Mouse (Mus musculus) natural killer cell, adult 2 months (primary cell): Measurements from ENCODE around the gene Rgs13.
"Not testable (repeated sequence)": the region's sequence is repeated elsewhere in the genome, so short reads cannot be mapped to it uniquely, and the experiment has no call there.

Experiments
- DNase-seq, 2 experiments: peaks; one replicate each; pipeline ENCODE4 v3.0.0; 2022; ENCODE audit warnings: low spot score in 2 of 2

Rgs13 gene

DNA sequence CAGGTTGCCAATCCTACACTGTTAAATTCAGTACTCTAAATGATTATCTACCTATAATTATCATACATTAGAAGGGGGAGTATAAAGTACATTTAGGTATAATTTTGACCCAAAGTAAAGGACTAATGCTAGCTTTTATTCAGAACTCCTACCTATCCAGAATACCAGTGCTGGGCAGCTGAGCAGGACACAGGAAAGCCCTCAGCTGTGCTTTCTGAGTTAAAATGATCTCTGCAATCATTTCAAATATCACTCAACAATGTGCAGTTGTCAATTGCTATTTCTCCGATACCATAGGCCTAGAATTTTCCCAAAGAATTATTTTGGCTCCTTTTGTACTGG lies 25.0 kb downstream of the Rgs13 start:
- no peak for DNase-seq

DNA sequence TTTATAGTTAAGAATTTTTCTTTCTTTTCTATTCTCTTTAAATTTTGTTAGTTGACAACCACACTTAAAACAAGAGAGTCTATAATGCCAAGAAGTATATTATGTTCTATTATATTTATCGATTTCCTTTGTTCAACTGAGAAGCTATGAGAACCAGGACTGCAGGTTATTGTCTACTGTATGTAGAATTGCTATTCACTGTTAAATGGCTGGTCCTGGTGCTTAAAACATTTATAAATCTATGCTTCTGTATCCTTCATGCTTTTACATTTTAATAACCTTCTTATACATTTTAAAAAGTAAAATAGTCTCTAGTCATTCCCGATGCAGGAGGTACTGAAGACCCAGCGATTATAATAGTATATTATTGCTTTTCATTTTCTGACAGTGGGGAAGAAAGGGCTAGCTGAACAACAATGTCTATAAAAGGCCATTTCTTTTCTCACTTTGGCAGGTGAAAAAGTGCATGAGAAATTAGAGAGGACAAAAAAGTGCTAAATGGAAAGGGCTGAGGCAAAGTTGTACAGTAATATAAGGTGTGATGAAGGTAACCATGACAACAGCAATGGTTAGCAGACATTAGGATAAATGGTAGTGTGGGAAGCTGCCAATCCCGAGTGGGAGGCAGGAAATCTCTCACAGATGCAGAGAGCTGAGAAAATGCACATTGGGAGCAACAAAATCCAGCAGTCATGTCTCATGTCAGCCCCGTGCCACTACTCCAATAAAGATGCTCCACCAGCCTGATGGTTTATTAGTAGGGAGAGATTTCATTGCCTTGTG lies 25.6 kb downstream of the Rgs13 start:
- no peak for DNase-seq

DNA sequence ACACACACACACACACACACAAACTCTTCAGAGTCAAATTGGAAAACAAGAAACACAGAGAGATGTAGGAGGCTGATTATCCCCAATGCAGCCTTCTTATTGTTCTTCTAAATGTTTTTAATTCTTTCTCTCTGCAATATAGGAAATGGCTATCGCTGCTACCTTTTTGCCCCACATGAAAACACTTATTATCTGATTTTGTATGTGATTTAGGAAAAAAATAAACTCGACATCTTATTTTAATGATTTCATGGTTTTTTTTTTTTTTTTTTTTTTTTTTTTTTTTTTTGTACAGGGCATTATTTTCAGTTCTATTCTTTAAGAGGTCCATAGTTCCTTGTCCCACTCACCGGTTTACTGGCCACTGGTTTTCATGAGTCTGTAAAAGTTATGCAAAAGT lies 27.2 kb downstream of the Rgs13 start:
- no peak for DNase-seq

DNA sequence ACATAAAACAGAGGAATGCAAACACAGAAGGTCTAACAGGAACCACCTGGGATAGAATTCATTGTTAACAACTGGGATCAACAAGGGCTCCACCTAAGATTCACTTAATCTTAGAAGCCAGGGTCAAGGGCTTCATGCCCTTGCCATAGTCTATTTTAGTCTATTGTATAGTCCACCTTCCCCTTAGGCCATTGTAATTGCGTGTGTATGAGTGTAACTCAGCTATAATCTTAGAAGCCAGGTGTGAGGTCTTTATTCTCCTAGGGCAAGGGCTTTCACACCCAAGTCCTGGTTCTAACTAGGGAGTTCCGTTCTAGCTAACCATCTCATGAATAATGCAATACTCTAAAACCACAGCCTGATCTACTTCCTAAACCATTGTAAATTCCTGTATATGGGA lies 35.8 kb downstream of the Rgs13 start:
- not testable (repeated sequence) for DNase-seq

DNA sequence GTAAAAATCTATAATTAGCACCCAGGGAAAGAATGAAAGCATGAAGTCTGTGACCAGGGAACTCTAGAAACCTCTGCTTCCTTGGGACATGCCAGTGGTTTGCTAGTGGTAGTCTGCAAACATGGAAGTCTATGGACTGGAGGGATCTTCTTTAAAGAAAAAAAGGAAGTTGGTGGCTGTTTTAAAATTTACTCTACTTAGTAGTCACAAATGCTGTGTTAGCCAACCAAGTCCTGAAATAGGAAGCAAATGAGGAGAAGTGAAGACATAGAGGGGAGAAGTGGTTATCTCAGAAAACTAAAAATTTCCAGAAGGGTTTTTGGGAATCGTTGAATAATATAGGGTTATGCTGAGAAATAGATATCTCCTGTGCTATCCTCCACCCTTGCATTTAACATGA lies 37.3 kb downstream of the Rgs13 start:
- DNase-seq, result no peak

DNA sequence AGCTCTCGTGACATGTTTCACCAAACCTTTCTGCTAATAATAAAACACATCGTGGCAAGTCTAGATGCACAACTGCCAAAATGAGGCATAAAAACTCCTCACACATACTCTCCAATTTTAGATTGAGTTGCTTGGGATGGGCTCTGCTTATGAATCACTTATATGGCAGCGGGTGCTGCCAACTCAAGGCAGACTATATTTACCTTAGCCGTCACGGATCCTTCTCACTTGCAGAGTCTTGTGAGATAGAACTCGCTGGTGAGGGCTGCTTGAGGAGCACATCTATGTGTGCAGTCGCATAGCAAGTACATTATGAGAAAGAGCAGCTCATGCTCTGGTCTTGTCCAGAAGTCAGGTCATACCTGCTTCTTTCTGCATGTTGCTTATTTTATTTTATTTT lies 49.2 kb downstream of the Rgs13 start:
- no peak for DNase-seq

DNA sequence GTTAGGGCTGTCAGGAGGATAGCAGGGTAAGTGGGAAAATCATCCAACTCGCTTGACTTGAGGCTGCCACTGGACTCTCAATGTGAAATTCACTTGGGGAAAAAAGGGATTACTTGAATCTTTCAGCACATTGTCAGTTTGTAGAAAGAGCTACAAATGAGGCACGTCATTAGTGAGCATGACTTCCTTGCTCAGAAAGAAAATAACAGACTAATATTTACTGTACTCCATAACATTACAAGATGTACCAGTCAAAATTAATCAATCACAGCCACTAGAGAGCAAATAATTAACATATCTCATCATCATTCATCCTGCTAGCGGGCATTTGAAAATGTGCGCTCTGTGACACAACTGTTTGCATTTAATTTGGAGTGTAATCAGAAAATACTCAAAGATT lies 57.1 kb downstream of the Rgs13 start:
- DNase-seq, result no peak

DNA sequence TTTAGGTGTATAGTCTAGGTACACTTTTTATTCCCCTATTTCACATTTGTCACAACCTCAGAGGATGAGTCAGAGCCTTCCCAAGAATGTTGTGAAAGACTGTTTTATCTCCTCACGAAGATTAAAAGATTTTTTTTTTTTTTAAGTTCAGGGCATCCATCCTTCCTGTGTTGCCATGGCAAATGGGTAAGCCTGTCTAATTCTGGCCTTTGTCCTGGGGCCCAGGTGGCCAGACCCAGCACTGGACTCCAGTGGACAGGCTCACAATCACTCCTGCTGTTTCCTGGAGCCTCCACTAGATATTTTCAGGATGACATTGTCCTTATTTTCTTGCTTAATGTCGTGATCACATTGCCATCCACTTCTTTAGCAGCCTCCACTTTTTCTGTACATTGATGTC lies 57.7 kb downstream of the Rgs13 start:
- no peak for DNase-seq

DNA sequence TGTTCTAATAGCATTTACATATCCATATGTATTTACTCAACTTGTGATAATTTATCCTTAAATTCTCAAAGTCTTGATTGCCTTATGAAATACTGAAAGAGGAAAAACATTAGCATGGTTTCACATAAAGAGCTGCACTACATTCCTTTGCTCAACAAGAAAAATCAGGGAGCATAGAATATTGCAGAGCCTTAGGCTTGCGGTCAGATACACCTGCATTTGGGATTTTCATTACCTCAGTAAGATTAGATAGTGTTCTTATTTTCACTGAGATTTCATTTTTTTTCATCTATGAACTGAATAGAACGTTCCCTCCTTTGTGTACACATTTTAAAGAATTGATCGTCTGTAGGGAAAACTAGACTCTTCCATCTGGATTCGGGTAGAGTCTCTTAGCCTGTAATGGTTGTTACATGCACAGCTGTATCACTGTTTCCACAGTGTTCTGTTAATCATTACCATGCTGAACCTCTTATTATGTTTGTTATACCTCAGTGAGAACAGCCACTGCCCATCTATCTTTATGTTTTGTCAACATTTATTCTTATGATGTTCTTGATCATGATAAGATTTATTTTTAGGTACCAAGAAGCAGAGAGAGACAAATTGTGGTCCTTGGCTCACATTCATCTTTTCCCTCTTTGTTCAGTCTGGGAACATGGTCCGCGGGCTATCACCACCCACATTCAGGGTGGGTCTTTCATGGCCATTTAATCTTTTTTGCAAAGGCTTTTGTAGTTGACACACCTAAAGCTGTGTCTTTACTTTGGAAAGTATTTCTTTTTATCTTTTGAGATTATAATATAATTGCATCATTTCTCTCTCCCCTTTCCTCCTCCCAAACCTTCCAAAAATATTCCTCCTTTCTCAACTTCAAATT lies 61.1 kb downstream of the Rgs13 start:
- DNase-seq, result no peak

DNA sequence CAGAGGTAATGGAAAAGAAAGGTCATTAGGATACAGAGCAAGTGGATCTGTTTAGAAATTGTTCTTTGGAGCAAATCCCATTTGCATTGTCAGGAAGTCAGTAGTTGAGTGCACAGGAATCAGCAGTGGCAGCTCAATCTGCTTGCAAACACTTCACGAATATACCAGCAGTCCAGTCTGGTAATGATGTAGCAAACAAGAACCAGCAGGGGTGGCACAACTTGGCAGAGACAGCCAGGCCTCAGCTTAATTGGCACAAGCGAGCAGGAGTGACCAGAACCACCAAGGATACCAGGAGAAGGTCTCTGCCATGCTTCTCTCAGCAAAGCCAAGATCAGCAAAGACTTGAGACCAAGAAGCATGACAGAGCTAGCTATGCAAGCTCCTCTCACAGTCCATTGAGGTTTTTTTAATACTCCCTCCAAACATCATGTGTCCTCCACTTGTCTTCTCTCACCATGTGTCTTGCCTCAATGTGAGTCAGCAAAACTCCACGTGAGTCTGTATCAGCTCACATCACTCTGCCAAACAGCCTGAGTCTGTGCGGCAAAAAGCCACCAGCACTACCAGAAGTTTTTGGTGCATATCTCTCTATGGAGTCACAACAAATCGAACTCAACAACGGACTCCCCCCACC lies 63.6 kb downstream of the Rgs13 start:
- DNase-seq, result no peak

DNA sequence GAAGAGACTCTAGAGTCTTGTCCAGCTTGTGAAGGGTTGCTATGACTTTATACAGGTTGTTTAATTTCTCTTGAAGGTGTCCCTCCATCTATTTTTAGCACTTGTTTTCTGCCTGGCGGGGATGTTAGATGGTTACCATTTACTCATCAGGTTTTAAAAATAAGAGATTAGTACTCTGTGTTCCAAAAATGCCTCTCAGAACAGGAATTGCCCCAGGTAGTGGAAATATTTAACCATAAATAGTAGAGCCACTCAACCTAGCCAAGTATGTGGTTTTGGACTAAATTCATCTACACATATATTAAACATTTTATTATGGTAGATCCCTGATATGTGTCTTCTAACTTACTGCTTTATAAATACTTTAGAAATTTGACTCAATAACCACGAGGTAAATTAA lies 64.2 kb downstream of the Rgs13 start:
- DNase-seq, result no peak

DNA sequence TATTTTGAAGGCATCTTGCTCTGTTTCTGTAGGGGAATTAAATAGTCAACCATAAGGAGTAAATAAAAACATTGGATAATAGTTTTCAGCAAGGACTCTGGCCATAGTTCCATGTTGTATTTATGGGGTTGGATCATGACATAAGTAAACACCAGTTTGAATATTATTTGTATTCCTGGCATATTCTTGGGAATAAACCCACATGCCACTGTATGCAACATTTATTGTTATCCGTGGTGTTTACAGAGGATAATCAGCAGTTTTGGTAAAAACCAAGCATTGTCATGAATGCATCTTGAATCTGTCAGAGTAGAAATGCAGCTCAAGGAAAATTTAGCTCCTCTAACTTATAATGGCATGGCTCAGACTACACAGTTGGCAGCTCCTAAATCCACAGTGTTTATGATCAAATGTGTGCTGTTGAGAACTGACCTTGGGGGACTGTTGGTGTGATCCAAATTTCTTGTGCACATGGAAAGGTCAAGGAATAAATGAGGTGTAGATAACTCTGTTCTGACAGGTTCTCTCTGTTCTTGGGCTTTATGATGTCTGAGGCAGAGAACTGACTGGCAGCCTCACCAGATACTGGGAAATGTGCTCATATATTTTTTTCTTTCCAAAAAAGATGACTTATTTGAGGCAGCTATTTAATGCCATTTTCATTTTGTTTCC lies 78.4 kb downstream of the Rgs13 start:
- no peak for DNase-seq

DNA sequence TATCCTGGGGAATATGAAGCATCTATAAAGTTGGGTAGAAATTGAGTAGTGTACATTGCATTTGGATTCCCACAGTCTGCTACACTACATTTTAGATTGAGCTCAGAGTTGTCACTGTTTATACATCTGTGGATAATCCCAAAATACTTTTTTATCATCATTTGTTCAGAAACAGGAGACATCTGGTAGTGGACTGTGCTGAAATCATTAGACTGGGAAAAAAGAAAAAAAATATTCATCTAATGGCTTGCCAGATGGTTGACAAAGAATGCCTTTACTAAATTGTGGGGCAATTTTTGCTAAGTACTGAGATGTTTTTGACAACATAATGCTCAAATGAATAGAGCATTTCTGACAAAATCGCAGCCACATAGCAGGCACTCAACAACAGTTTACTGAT lies 86.8 kb downstream of the Rgs13 start:
- DNase-seq, result no peak
